Mouse (Mus musculus): Measurements from ENCODE around the gene Proca1.

Proca1 gene

DNA sequence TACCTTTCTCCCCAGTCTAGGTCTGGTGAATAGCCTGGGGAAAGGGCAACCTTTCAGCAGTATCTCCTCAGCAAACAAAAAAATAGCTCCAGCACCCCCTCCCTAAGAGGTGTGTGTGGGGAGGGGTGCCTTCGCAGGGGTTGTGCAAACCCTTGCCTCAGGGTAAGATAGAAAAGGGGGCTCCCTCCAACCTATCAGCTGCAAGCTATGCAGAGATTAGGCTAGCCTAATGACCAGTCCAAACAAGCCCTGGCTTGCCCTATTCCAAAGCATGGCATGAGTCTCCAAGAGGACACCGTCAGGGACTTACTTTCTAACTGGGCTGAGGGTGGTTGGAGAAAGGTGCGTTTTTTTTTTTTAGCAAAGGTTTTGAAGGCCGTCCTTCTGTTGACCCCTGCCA is 27.0 kb upstream of the Proca1 start:
- DNase-seq (ENCODE audit: low read depth, low spot score), result no peak

DNA sequence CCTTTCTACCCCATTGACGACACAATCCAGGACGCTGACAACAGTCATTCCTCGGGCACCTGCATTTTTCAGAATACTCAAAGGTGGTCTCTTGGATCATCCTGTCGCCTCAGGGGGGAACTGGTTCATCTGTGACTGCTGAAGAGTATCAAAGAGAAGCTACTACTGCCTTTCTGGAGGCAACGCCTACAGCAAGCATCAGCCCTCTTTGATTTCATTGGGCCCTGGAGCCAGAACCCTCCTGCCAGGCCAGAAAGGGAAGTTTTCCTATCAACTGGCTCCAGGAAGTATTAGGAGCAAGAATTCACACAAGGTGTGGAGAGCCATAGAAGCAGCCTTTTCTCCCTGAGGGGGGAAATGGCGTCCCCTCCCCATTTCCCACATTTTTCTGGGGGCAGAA is 26.6 kb upstream of the Proca1 start:
- no peak for DNase-seq (ENCODE audit: low read depth, low spot score)

DNA sequence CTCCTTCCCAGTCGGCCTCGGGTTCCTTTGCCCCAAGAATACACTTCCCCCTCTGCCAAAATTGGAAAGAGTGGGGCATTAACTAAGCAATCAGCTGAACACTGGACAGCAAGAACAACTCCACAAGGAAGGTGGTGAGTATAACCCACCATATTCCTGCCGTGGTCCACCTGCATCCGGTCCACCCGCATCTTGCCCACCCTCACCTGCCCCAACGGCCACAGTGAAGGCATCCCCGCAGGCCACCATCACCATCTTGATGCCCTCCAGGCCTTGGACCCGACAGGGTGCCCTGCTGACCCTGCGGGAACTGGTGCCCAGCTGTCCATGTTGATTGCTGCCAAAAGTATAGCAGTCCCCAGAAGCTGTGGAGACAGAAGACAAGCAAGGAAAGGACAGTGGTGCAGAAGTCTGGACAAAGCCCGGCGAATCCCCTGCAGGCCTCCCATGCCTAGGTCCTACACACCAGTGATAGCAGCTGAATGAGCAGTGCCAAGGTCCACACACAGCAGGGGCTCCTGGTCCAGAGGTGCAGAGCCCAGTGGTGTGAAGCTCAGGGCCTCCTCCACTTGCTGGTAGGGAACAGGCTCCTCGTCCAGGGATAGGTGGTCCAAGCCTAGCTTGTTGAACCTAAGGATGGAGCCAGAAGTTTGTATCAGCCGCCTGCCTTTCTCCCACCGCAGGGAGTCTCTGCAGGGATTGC is 25.8 kb upstream of the Proca1 start:
- DNase-seq (ENCODE audit: low read depth, low spot score), result no peak

DNA sequence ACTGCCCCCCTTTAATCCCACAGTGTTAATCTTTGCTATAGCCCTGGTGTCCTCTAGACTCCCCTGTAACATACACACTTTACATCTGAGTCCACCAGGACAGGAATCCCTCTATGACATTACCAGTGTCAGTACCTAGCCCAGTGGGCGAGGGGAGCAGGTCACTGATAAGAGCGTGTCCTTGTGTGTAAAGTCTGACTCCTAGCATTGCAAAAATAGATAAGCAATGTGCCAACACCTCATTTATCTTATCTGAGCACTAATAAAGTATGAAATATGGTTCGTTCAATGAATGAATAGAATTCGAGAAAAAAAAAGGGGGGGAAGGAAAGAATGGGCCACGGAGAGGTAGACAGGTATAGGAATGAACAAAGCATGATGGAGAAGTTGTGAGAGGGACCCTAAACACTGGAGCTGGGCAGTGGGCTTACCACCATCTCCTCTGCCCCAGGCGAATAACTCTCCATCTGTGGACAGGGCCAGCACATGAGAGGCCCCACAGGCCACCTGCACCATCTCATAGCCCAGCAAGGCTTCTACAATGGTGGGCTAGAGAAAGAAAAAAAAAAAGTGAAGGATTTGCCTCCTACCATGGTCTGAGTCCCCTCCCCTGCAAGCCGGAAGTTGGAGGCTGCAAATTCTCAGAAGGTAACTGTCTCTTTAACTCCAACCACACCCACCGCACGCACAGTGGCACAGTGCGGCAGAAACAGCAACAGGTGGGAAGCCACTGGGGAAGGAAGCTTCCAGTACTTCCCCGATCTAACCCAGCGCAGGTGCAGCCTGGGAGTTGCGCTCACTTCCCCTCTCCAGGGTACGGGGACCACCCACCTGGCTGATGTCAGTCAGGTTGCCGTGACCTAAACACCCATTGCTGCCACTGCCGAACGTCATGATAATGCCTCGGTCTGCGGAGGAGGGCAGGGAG is 24.4 kb upstream of the Proca1 start:
- no peak for DNase-seq (ENCODE audit: low read depth, low spot score)

DNA sequence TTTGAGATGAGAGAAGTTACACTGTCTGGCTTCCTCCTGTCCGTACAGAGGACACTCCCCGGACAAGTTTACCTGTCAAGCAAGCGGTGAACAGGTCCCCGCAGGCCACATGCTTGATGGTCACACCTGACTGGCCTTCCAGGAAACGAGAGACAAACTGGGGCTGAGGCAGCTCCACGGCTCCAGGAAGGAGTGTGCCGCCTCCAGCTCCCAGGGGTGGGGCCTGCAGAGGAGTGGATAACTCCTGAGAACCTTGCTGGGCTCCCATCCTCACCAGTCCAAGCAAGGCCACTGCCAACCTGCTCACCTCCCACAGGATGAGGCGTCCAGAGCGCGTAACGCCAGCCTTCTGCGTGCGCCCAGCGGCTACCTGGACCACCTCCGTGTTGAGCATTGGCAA is 22.9 kb upstream of the Proca1 start:
- DNase-seq (ENCODE audit: low read depth, low spot score), result no peak

DNA sequence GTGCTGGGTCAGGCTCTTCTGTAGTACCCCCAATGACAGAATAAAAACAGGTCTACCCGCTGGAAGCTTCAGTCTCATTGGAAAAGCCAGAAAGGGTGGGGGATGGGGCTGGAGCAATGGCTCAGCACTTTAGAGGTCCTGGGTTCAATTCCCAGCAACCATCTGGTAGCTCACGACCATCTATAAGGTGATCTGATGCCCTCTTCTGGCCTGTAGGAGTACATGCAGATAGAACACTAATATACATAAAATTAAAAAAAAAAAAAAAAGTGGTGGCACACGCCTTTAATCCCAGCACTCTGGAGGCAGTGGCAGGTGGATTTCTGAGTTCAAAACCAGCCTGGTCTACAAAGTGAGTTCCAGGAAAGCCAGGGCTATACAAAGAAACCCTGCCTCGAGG is 21.9 kb upstream of the Proca1 start:
- no peak for DNase-seq (ENCODE audit: low read depth, low spot score)

DNA sequence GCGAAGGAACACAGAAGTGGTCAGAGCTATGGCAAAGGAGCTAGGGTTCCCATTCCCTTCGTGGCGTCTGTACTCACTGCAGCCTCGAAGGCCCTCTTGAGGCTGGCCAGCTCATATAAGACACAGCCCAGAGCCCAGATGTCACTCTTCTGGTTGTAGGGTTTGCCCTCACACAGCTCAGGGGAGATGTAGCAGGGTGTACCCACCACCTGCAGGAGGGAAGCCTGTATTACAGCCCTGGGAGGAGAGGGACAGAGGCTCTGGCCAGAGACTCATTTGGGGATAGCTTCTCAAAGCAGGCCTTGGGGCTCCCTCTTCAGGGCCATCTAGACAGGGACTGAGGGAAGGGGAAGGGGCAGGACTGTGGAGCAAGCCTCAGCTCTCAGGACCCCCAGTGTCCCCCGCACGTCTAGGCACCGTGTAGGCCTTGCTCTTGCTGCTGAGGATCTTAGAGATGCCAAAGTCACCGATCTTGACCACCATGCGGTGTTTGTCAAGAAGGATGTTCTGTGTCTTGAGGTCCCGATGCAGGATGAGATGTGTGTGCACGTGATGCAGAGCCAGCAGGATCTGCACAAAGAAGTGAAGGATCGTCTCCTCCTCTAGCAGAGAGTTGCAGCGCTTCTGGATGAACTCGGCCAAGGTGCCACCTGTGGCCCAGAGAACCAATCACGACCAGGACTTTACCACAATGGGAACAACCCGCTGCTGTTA is 21.0 kb upstream of the Proca1 start:
- no peak for DNase-seq (ENCODE audit: low read depth, low spot score)

DNA sequence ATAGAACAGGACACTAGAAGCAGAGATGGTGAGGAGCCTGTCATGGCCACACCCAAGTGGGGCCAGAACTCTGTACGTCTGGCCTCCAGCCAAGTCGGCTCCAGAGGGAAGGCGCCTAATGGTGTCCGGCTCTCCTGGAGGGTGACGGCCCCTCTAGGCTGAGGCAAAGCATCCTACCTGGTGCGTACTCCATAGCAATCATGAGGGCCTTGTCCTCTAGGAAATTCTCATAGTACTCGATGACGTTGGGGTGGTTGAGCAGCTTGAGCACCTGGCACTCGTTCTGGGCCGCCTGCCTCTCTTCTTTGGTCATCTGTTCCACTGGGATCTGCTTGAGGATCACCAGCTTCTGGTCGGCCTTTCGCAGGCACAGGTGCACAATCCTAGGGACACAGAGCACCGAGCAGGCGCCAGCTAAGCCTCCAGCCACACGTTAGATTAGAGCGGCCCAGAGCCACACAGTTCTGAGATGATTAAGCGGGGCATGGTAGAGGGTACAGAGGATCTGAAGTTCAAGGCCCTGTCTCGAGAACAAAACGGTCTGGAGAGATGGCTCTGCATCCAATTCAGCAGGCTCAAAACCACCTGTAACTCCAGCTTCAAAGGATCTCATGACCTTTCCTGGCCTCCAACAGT is 20.3 kb upstream of the Proca1 start:
- DNase-seq (ENCODE audit: low read depth, low spot score), result no peak

DNA sequence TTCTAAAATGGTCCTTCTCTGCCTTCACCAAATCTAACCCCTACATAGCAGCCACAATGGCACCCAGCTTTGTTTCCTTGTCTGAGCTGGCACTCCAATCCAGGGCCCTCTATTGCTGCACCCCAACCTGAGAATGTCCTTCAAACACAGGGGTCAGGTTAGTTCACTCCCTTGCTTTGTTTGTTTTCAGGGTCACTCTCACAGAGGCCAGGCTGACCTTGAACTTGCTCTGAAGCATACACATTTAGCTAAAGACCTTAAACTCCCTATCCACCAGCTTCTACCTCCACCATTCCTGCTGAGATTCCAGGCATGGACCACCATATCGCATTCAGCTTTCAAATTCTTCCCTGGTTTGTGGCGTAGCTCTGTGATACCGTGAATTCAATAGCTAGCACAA is 18.7 kb upstream of the Proca1 start:
- DNase-seq (ENCODE audit: low read depth, low spot score), result no peak

DNA sequence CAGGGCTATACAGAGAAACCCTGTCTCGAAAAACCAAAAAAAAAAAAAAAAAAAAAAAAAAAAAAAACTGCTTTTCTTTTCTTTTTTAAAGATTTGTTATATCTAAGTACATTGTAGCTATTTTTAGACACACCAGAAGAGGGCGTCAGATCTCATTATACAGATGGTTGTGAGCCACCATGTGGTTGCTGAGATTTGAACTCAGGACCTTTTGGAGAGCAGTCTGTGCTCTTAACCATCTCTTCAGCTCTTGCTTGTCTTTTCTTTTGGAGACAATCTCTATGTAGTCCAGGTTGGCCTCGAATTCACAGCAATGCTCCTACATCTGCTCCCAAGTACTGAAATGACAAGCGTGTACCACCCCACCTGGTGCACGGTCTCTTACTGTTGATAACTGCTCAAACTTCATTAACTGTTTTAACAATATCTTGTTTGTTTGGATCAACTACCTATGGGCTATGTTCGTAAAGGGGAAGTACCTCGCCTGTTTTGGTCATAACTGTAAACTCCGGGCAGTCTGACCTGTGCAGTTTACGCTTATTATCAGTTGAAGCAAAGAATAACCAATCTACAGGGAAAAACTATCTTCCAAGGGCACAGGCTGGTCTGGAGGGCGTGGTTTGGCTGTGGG is 17.3 kb upstream of the Proca1 start:
- DNase-seq (ENCODE audit: low read depth, low spot score), result no peak

DNA sequence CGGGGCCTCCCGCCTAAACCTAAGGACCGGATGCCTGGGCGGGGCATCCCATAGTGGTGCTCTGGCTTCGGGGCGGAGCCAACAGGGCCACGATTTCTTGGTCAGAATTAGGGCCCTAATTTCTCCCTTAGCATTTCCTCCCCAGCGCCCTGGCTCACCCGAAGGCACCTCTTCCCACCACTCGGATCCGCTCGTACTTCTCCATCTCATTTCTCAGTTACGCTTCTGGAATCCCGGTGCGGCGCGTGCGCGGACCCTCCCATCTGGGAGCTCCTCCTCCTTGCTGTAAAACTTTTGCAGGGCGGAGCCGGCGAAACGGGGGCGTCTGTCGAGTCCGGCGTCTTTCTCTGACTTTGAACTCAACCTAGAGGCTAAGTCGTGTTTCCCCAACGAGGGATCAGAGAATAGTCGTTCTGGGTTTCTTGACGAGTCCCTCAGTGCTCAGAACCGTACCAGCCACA is 16.8 kb upstream of the Proca1 start, which contains the start of the genes Nek8 and Tlcd1:
Nek8 (minus strand) TSS at position 274 of the 461 bp plus-strand sequence.
Tlcd1 (plus strand) TSS at position 310 of the 461 bp plus-strand sequence.
- peak; percentile 91 for DNase-seq (ENCODE audit: low read depth, low spot score)

DNA sequence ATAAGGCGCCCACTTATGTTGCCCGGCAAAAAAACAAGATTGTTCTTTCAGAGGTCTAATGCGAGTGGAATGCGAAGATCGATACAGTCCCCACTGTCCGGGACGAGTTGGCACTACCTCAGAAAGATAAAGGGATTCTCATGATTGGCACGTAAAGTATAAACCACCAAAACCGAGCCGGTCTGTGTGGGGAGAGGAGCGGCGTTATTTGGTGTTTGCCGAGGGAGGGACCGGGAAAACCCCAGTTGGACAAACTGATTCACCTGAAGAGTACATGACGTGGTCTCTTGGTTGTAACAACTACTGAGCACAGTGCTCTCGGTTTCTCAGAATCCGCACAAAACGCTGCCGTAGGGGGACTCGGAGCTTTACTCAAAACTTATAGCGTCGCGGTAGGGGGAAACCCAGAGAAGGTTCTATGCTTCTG is 16.3 kb upstream of the Proca1 start:
- no peak for DNase-seq (ENCODE audit: low read depth, low spot score)

DNA sequence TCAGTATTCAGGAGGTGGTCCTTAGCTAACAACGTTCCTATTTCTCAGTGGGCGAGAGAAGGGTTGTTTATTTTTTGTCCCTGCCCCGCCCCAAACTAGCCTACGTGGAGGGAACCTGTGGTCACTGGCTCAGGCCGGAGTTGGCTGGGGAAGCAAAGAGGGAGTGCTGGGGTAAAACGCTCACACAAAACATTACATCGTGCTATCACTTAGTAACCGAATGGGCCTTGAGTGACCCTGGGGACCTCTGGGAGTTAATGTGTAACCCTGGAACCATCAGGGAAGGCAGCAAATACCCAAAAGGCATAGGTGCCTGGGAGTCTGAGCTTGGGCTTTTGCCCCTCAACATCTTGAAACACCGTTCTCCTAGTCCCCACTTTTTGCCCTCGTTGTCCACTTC is 15.8 kb upstream of the Proca1 start:
- peak; percentile 50 for DNase-seq (ENCODE audit: low read depth, low spot score)

DNA sequence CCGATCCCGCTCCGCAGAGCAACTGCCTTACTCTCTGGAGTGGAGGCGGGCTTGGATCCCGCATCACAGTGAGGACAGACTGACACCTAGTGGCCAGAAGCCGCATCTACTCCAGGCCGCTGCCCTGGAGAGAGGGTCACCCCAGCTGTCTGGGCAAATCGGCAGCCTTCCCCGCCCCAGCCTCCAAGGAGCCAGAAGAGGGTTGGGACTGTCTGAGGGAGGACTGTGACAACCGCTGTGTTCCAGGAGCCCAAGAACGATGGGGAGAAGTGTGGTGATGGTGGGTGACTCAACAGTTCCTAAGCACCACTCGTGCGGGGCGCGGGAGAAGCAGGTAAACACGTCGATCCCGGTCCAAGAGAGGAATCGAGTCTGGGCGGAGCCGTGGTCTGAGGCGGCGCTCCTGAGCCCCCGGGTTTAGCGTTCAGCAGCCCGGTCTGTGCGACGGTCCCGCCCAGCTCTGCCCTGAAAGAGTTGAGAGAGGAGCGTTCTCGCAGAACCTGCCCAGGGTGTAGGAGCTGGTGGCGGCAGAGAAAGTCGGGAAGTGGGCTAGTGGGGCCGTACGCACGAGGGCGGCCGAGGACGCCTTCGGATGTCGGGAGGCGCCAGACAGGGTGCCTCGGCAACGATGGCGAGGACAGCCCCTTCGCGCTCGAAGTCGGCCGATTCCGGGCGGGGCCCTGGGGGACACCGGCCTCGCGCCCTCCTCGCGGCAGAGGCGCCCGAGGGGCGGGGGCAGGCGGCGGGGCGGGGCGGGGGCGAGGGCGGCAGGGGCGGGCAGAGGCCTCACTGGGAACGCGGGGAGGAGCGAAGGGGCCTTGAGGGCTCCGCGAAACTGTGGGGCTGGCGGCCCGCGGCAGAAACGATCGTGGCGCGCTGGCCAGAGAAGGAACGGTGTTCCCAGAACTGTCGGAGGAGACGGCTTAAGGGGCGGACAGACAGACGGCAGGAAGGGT is 15.0 kb upstream of the Proca1 start:
- DNase-seq (ENCODE audit: low read depth, low spot score), result peak; percentile 97

DNA sequence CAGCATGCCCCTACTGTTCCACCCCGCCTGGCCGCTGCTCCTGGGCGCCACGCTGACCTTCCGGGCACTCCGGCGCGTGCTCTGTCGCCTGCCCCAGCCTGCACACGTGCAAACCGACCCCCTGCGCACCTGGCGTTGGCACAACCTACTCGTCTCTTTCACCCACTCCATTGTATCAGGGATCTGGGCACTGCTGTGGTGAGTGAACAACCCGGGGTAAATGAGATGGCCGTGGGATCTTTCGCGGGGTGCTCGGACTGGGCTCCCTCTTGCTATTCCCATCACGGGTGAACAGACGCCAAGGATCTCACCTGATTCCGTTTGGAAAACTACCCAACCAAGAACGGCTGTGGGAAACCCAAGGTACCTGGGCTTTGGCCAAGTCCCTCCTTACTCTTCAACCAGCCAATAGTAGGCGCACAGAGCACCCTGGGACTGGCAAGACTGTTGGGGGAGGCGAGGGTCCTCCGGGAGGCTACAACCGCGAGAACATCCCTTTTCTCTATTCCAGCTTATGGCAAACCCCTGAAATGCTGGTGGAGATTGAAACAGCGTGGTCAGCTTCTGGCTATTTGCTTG is 14.2 kb upstream of the Proca1 start:
- DNase-seq (ENCODE audit: low read depth, low spot score), result peak; percentile 65

DNA sequence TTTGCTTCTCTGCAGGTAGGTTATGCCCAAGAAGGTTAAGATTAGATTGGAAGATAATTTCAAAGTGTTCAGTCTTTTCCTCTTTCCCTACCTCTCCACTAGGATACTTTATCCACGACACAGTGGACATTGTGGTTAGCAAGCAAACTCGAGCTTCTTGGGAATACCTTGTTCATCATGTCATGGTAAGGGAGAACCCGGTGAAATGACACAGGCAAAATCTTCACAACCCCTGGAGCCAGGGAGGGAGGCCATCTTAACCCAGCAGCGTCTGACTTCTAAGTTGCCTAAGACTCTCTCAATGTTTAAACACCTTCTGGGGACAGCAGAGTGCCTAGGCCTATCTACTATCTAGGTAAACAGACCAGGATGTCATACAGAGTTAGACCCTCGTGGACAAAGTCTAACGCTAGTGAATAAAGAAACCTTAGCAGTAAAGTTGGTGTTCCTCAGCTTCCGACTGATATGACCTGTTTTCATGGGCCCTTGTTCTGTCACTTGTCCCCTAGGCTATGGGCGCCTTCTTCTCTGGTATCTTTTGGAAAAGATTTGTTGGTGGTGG is 13.7 kb upstream of the Proca1 start:
- no peak for DNase-seq (ENCODE audit: low read depth, low spot score)

DNA sequence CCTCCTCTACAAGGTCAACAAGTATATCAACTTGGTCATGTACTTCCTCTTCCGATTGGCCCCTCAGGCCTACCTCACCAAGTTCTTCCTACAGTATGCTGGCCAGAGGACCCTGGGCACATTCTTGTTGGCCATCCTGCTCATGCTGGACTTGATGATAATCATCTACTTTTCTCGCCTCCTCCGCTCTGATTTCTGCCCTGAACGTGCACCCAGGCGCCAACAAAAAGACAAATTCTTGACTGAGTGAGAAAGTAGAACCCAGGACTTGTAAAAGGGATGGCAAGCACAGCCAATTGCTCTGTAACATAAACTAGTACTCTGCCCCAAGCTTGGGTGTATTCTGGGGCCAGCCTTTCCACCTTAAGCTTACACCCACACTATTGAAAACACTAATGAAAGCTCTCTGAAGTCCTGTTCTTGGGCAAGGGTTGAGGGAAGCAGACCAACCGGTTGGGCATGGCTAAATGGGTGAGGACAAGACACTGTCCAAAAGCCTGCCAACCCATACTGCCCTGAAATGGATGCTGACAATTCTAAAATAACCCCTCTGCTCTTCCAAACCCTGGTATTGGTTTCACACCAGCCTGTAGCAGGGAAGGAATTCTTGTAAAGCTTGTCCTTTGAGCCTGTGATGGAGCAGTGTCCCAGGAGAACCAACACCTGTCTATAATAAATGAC is 13.0 kb upstream of the Proca1 start:
- no peak for DNase-seq (ENCODE audit: low read depth, low spot score)

DNA sequence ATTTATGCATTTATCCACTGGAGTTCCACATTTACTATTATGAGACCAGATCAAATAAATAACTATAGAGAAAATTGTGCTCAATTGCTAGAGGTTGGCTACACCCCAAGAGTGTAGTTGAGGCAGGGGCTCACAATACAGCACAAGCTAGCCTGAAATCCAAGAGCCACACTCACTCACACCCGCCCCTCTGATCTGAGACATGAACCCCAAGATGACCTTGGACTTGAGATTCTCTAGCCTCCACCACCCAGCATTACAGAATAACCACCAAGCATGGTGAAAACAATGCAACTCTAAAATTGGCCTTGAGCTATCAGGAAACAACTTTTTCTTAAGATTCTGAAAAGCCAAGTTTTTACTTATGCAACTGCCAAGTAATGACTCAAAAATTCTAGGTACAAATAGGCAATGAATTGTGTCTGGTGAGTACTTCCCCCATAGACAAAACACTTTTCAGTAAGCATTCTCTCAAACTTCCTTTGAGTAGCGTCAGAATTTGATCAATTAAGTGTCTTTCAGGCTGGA is 11.3 kb upstream of the Proca1 start:
- DNase-seq (ENCODE audit: low read depth, low spot score), result no peak
